ENCODE assay signal across 7 mouse cellular contexts in genomic region chr10:127079665-127080391, GRCm38 (mm10). TPM values are rescaled to one million over a fixed set of nuclear protein-coding genes. Genes with fewer than 3 reads are reported as not detected.
DNase-seq lines count a peak whose midpoint lies in the region; ATAC-seq and TF ChIP-seq lines count a peak whose summit lies in the region.

No protein-coding gene starts in this region.

- H3K4me1 ChIP-seq in lung, postnatal 0 days (ENCODE audit: insufficient read depth, low read depth, low read length): peaks cover 10% of the 10 kb centered on the region
- peaks cover 13% of the 10 kb centered on the region for H3K4me1 ChIP-seq in embryonic facial prominence, embryonic 11.5 days (ENCODE audit: control insufficient read depth, insufficient read depth, low read length)
- peaks cover 34% of the 10 kb centered on the region for H3K4me1 ChIP-seq in intestine, embryonic 15.5 days (replicated peaks)
- H3K4me1 ChIP-seq in midbrain, postnatal 0 days (ENCODE audit: insufficient read depth, low read length): peaks cover 23% of the 10 kb centered on the region; the same call in 1 of the 2 replicates

- H3K27me3 ChIP-seq in lung, postnatal 0 days (replicated peaks; ENCODE audit: insufficient read depth, low read length): peaks cover 61% of the 10 kb centered on the region
- peaks cover 52% of the 10 kb centered on the region for H3K27me3 ChIP-seq in embryonic facial prominence, embryonic 11.5 days (ENCODE audit: control insufficient read depth, insufficient read depth, low read length)
- peaks cover 75% of the 10 kb centered on the region for H3K27me3 ChIP-seq in intestine, embryonic 15.5 days (replicated peaks)
- no peaks in the 10 kb centered on the region for H3K27me3 ChIP-seq in midbrain, postnatal 0 days (ENCODE audit: insufficient read depth, low read length)

- H3K36me3 ChIP-seq in lung, postnatal 0 days (ENCODE audit: insufficient read depth, low read length): no peaks in the 10 kb centered on the region
- no peaks in the 10 kb centered on the region for H3K36me3 ChIP-seq in embryonic facial prominence, embryonic 11.5 days (replicated peaks; ENCODE audit: control insufficient read depth, insufficient read depth, low read depth, low read length)
- no peaks in the 10 kb centered on the region for H3K36me3 ChIP-seq in intestine, embryonic 15.5 days
- H3K36me3 ChIP-seq in midbrain, postnatal 0 days (ENCODE audit: insufficient read depth, low read length): peaks cover 16% of the 10 kb centered on the region

- H3K27ac ChIP-seq in lung, postnatal 0 days (ENCODE audit: low read length): no peak overlapping the region
- H3K27ac ChIP-seq in embryonic facial prominence, embryonic 11.5 days (replicated peaks; ENCODE audit: low read depth, low read length): no peak overlapping the region
- H3K27ac ChIP-seq in intestine, embryonic 15.5 days: no peak overlapping the region
- H3K27ac ChIP-seq in midbrain, postnatal 0 days (ENCODE audit: low read depth, low read length): peak overlapping the region; percentile 94

- TF ChIP-seq CTCF in lung, postnatal 0 days (IDR thresholded peaks at IDR 0.05): peak; percentile 34; the same call in 1 of the 2 replicates
- peak; percentile 57 for TF ChIP-seq CTCF in midbrain, postnatal 0 days (IDR thresholded peaks at IDR 0.05)

- H3K9ac ChIP-seq in lung, postnatal 0 days (replicated peaks; ENCODE audit: low read depth): no peak overlapping the region
- H3K9ac ChIP-seq in embryonic facial prominence, embryonic 11.5 days (replicated peaks; ENCODE audit: low read length): peak overlapping the region; percentile 50
- H3K9ac ChIP-seq in intestine, embryonic 15.5 days: peak overlapping the region; percentile 41
- peak overlapping the region; percentile 95 for H3K9ac ChIP-seq in midbrain, postnatal 0 days (replicated peaks; ENCODE audit: low read length, poor library complexity, severe bottlenecking)

- H3K4me3 ChIP-seq in lung, postnatal 0 days (ENCODE audit: low read depth, low read length): peak overlapping the region; percentile 32
- H3K4me3 ChIP-seq in embryonic facial prominence, embryonic 11.5 days (ENCODE audit: low read depth, low read length): peak overlapping the region; percentile 63
- H3K4me3 ChIP-seq in intestine, embryonic 15.5 days (replicated peaks): peak overlapping the region; percentile 48
- H3K4me3 ChIP-seq in midbrain, postnatal 0 days (ENCODE audit: low read depth, low read length): peak overlapping the region; percentile 83

- TF ChIP-seq EP300 in lung, postnatal 0 days (IDR thresholded peaks at IDR 0.05): no peak

- H3K4me2 ChIP-seq in lung, postnatal 0 days (replicated peaks; ENCODE audit: low read depth, low read length): peak overlapping the region; percentile 57
- peak overlapping the region; percentile 98 for H3K4me2 ChIP-seq in embryonic facial prominence, embryonic 11.5 days (ENCODE audit: low read depth, low read length)
- peak overlapping the region; percentile 92 for H3K4me2 ChIP-seq in intestine, embryonic 15.5 days (replicated peaks)
- H3K4me2 ChIP-seq in midbrain, postnatal 0 days (ENCODE audit: low read depth, low read length, poor library complexity, severe bottlenecking): peak overlapping the region; percentile 93

- 6% methylated on average over 39 of the region's 70 CpGs for WGBS in lung, postnatal 0 days
- WGBS in embryonic facial prominence, embryonic 11.5 days: 2% methylated on average over 66 of the region's 70 CpGs
- 4% methylated on average over 70 of the region's 70 CpGs for WGBS in intestine, embryonic 15.5 days
- 2% methylated on average over 63 of the region's 70 CpGs for WGBS in midbrain, postnatal 0 days

- peak; percentile 15; the same call in 1 of the 2 replicates for ATAC-seq in lung, postnatal 0 days
- peak; percentile 10; the same call in 1 of the 2 replicates for ATAC-seq in embryonic facial prominence, embryonic 11.5 days (replicated peaks; ENCODE audit: insufficient number of reproducible peaks, low FRiP score, low TSS enrichment, low read depth)
- ATAC-seq in intestine, embryonic 15.5 days: peak; percentile 9; the same call in 1 of the 2 replicates
- ATAC-seq in midbrain, postnatal 0 days (ENCODE audit: low FRiP score): no peak

- H3K9me3 ChIP-seq in lung, postnatal 0 days (ENCODE audit: low read length): no peaks in the 10 kb centered on the region
- no peaks in the 10 kb centered on the region for H3K9me3 ChIP-seq in embryonic facial prominence, embryonic 11.5 days (replicated peaks; ENCODE audit: control insufficient read depth, low read length)
- no peaks in the 10 kb centered on the region for H3K9me3 ChIP-seq in intestine, embryonic 15.5 days
- no peaks in the 10 kb centered on the region for H3K9me3 ChIP-seq in midbrain, postnatal 0 days (ENCODE audit: low read length)

- no peak for DNase-seq in lung, postnatal 0 days (ENCODE audit: low spot score)
- no peak for DNase-seq in lung, adult 18-20 months
- no peak for DNase-seq in embryonic facial prominence, embryonic 11.5 days (ENCODE audit: low spot score)
- peak; percentile 55 for DNase-seq in midbrain, postnatal 0 days (ENCODE audit: low spot score)
- DNase-seq in thymus, postnatal 0 days (ENCODE audit: low spot score): no peak
- DNase-seq in spleen, postnatal 36 days (ENCODE audit: low spot score in 2 of 2): no peak

RNA-seq across cellular contexts. Expression of gene Agap2, which starts 4.7 kb away (rescaled TPM):
- 0.04 and 0.32 TPM in 2 replicates for polyA plus RNA-seq in lung, postnatal 0 days (2015; fragmentation: Nextera tagmentation; extraction: Ambion mirVana)
- 0.80 and 0.95 TPM in 2 replicates for polyA plus RNA-seq in embryonic facial prominence, embryonic 11.5 days (2014; fragmentation: Nextera tagmentation; extraction: Ambion mirVana)
- 0.16 and 0.43 TPM in 2 replicates for polyA plus RNA-seq in intestine, embryonic 15.5 days (2015; fragmentation: Nextera tagmentation; extraction: Ambion mirVana)
- 330 and 343 TPM in 2 replicates for total RNA-seq in midbrain, postnatal 0 days (2014; rRNA removed)
- 5.4 and 6.3 TPM in 2 replicates for polyA plus RNA-seq in midbrain, postnatal 0 days (2015; fragmentation: Nextera tagmentation; extraction: Ambion mirVana)
- polyA plus RNA-seq in thymus, postnatal 0 days (2015; fragmentation: Nextera tagmentation; extraction: Ambion mirVana): 12.3 and 13.5 TPM in 2 replicates

RNA-seq across cellular contexts. Expression of gene Tspan31, which starts 9.8 kb away (rescaled TPM):
- 99.5 and 110 TPM in 2 replicates for polyA plus RNA-seq in lung, postnatal 0 days (2015; fragmentation: Nextera tagmentation; extraction: Ambion mirVana)
- polyA plus RNA-seq in embryonic facial prominence, embryonic 11.5 days (2014; fragmentation: Nextera tagmentation; extraction: Ambion mirVana): 83.4 and 98.5 TPM in 2 replicates
- polyA plus RNA-seq in intestine, embryonic 15.5 days (2015; fragmentation: Nextera tagmentation; extraction: Ambion mirVana): 167 and 181 TPM in 2 replicates
- 109 and 122 TPM in 2 replicates for total RNA-seq in midbrain, postnatal 0 days (2014; rRNA removed)
- 101 and 104 TPM in 2 replicates for polyA plus RNA-seq in midbrain, postnatal 0 days (2015; fragmentation: Nextera tagmentation; extraction: Ambion mirVana)
- polyA plus RNA-seq in thymus, postnatal 0 days (2015; fragmentation: Nextera tagmentation; extraction: Ambion mirVana): 49.9 and 60.5 TPM in 2 replicates

RNA-seq across cellular contexts. Expression of gene Cdk4, which starts 16.5 kb away (rescaled TPM):
- 358 and 362 TPM in 2 replicates for polyA plus RNA-seq in lung, postnatal 0 days (2015; fragmentation: Nextera tagmentation; extraction: Ambion mirVana)
- polyA plus RNA-seq in embryonic facial prominence, embryonic 11.5 days (2014; fragmentation: Nextera tagmentation; extraction: Ambion mirVana): 3,117 and 3,128 TPM in 2 replicates
- 1,579 and 1,616 TPM in 2 replicates for polyA plus RNA-seq in intestine, embryonic 15.5 days (2015; fragmentation: Nextera tagmentation; extraction: Ambion mirVana)
- total RNA-seq in midbrain, postnatal 0 days (2014; rRNA removed): 311 and 365 TPM in 2 replicates
- polyA plus RNA-seq in midbrain, postnatal 0 days (2015; fragmentation: Nextera tagmentation; extraction: Ambion mirVana): 364 and 374 TPM in 2 replicates
- 889 and 1,028 TPM in 2 replicates for polyA plus RNA-seq in thymus, postnatal 0 days (2015; fragmentation: Nextera tagmentation; extraction: Ambion mirVana)

RNA-seq across cellular contexts. Expression of gene March9, which starts 19.8 kb away (rescaled TPM):
- 0.63 and 0.86 TPM in 2 replicates for polyA plus RNA-seq in lung, postnatal 0 days (2015; fragmentation: Nextera tagmentation; extraction: Ambion mirVana)
- polyA plus RNA-seq in embryonic facial prominence, embryonic 11.5 days (2014; fragmentation: Nextera tagmentation; extraction: Ambion mirVana): 1.5 and 1.8 TPM in 2 replicates
- polyA plus RNA-seq in intestine, embryonic 15.5 days (2015; fragmentation: Nextera tagmentation; extraction: Ambion mirVana): 0.74 and 0.91 TPM in 2 replicates
- total RNA-seq in midbrain, postnatal 0 days (2014; rRNA removed): 84.0 and 90.0 TPM in 2 replicates
- polyA plus RNA-seq in midbrain, postnatal 0 days (2015; fragmentation: Nextera tagmentation; extraction: Ambion mirVana): 8.6 and 9.8 TPM in 2 replicates
- 0.30 and 0.52 TPM in 2 replicates for polyA plus RNA-seq in thymus, postnatal 0 days (2015; fragmentation: Nextera tagmentation; extraction: Ambion mirVana)

RNA-seq across cellular contexts. Expression of gene Cyp27b1, which starts 31.8 kb away (rescaled TPM):
- polyA plus RNA-seq in lung, postnatal 0 days (2015; fragmentation: Nextera tagmentation; extraction: Ambion mirVana): 0.13 TPM in 1 of 2 replicates, not detected in the other
- polyA plus RNA-seq in embryonic facial prominence, embryonic 11.5 days (2014; fragmentation: Nextera tagmentation; extraction: Ambion mirVana): not detected in 2 replicates
- polyA plus RNA-seq in intestine, embryonic 15.5 days (2015; fragmentation: Nextera tagmentation; extraction: Ambion mirVana): 0.05 and 0.11 TPM in 2 replicates
- 0.22 TPM in 1 of 2 replicates, not detected in the other for total RNA-seq in midbrain, postnatal 0 days (2014; rRNA removed)
- 0.13 TPM in 1 of 2 replicates, not detected in the other for polyA plus RNA-seq in midbrain, postnatal 0 days (2015; fragmentation: Nextera tagmentation; extraction: Ambion mirVana)
- 0.05 and 0.09 TPM in 2 replicates for polyA plus RNA-seq in thymus, postnatal 0 days (2015; fragmentation: Nextera tagmentation; extraction: Ambion mirVana)

Comparison
In these comparisons a context has a peak if more than half of its experiments do, and no peak if none do; other contexts are left out.
1. H3K4me3 ChIP-seq: peak in every context shown above with its lines; median percentile 83 in midbrain, postnatal 0 days; 63 in embryonic facial prominence, embryonic 11.5 days; 48 in intestine, embryonic 15.5 days; 32 in lung, postnatal 0 days.